Mouse (Mus musculus): Measurements from ENCODE around the gene Psenen.

The Psenen gene

GRCm38 (mm10) chr7:30563117-30563905 lies at the start of gene Psenen, which contains the start of the genes U2af1l4 and Gm49396:
TSS of gene Psenen (minus strand) at chr7:30563627.
TSS of gene U2af1l4 (plus strand) at chr7:30563301.
TSS of gene Gm49396 (plus strand) at chr7:30563344.
- peak; percentile 94 for DNase-seq

- DNase-seq, result no peak
Measured at GRCm38 (mm10) chr7:30612654-30613402, 49.4 kb upstream of the Psenen start, which contains the start of gene Upk1a. TSS of gene Upk1a (minus strand) at chr7:30612847.

DNA sequence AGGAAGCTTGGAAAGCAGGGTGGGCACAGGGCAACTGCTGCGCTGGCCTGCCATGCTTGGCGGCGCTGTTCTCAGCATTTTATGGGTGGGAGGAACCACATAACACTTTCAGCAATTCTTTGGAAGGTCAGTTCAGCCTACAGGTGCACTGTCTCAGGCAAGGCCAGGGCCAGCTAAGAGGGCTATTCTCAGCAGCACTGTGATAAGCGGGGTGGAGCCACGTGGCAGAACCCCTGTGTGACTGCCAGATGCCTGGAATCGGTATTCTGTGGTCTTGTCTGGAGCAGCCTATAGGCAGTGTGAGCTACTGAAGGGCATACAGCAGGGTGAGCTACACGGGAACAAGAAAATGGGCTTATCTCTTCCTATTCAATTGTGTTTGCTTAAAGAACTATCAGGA lies 46.6 kb upstream of the Psenen start:
- DNase-seq, result no peak

DNA sequence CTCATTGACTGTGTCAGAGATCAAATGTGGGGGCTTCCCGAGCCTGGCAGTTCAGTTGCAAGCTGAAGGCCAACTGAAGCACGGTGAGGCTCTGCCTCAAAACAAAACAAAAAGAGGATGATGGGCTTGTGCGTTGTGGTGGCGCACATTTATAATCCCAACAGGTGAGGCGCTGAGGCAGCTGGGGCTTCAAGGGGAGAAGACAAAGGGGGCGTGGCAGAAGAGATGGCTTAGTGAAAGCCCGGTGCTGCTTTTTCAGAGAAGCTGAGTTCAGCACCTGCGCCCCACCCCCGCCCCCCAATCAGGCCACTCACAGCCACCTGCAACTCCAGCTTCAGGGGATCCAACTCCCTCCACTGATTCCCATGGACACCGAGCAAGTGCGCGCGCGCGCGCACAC lies 45.0 kb upstream of the Psenen start:
- DNase-seq, result no peak

DNA sequence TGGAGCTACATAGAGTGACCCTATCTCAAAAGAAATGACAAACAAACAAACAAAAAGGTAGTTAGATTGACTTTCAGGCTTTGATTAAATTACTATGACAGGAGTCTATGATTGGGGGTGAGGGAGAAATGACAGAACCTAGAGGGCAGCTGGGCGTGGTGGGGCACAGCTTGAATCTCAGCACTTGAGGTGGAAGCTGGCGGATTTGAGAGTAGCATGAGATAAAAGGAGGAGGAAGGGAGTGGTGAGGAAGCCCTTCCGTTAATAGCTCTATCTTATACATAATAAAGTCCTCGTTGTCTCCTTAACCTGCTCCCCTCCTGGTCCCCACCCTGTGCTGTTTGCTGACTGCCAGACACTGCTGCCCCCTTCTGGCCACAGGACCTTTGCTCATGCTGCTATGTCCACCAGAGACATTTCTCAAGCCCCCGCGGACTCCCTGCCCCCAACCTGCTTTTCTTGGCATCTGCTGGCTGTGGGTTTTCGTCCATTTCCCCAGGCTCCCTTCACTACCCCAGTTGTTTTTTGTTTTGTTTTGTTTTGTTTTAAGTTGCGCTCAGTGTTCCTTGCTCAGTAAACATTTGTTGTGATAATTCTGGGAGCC lies 44.4 kb upstream of the Psenen start:
- peak; percentile 70 for DNase-seq

DNA sequence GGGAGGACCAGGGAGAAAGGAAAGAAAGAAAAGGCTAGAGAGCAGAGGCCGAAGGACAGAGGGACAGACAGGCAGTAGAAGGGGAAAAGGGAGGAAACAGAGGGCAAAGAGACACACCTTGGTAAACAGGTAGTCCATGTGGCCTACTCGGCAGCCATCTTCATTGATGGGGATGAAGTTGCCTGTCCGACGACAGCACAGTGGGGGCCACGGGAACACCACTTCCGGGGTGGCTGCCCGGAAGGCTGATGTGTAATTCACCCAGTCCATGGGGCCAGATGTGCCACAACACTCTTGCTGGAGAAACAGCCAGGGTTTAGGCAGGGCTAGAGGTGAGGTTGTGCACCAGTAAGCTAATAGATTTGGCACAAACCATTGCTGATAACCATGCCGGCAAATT lies 41.5 kb upstream of the Psenen start:
- DNase-seq, result no peak

GRCm38 (mm10) chr7:30604424-30604823 lies 41.0 kb upstream of the Psenen start:
- DNase-seq, result no peak

DNA sequence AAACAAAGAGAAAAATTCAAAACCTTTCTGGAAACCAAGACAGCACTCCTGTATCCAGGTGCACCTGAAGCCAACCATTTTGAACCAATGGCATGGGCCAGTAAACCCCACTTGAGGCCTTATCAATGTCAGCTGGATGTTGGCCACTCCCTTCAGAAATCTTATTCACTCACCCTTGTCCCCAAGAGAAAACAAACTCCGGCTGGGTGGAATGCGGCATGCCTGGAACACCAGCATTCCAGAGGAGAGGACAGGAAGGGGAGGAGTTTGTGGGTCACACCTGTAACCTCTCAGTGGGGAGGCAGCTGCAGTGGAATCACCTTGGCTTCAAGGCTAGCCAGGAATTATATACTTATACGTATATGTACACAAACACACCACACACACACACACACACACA lies 39.2 kb upstream of the Psenen start:
- no peak for DNase-seq

DNA sequence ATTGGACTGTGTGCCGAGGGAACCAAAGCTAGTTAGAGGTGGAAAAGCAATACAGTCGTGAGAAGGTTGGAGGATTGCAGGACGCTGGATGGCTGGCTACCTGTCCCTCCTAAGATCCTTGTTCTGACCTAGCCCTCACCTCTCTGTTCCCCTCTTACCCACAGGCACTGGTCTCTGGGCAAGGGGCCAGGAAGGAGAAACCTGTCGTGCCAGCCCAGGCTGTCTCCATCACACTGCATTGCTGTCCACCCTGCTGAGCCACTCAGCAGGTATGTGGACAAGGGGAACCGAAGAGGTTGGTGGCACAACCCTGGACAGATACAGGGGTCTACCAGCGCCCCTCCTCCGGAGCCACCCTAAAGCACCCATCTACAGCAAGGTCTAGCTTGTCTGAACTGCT lies 37.2 kb upstream of the Psenen start:
- DNase-seq, result no peak

DNA sequence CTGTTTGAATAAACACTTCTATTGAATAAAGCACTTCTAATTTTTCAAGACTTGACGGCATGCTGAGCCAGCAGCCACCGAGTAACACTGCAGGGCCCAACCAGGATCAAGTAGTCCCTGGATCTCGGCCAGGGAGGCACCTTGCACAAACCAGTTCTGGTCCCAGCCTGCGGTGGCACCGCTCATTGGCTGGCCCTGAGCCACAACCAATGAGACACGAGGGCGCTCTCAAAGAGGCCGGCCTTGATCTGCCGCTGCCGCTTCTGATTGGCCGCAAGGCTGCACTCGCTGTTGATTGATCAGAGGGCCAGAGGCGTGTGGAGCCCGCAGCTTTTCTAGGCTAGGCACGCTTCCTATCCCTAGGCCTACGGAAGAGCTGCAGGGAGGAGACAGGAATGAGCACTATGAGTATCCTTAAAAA lies 36.5 kb upstream of the Psenen start:
- peak; percentile 67 for DNase-seq

- DNase-seq, result no peak
Measured at GRCm38 (mm10) chr7:30598786-30599185, 35.4 kb upstream of the Psenen start, which contains the start of gene Zbtb32. TSS of gene Zbtb32 (minus strand) at chr7:30598909.

- DNase-seq, result no peak
Measured at GRCm38 (mm10) chr7:30596811-30597210, 33.4 kb upstream of the Psenen start.

DNA sequence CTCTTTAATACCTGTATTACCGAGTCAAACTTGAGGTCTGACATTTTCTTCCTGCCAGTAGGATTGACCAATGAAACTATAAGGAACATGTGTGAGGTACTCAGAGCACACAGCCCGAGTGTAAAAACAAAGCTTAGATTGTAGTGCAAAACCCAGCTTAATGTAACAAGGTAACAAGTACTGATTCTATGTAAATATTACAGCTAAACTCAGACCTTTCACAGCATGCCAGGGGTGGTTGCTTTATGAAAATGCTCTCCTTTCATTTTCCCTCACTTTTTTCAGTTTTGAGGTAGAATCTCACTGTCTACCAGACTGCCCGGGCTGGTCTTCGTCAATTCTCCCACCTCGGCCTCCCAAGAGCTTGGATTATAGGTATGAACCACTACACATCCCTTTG lies 32.7 kb upstream of the Psenen start:
- no peak for DNase-seq

DNA sequence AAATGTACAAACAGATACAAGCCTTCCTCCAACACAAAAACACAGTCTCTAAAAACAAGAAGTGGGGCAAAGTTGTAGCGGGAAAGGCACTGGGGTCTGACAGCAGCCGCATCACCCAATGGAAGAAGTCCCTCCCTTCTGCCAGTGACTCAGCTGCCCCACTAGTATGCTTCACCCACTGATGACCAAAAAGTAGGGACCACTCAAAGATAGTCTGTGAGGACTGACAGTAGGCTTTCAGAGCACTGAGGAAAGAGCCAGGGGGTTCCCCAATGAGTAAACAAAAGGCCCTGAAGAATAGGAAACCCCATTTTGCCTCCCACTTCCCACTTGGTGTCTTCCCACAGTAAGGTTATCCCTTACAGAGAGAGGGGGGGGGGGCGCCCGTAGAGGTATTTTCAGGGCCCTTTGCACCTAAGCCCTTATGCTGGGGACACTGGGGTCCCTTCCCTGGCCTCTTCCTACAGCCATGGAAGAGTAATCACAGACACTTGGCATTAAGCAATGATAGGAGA lies 31.1 kb upstream of the Psenen start:
- no peak for DNase-seq

DNA sequence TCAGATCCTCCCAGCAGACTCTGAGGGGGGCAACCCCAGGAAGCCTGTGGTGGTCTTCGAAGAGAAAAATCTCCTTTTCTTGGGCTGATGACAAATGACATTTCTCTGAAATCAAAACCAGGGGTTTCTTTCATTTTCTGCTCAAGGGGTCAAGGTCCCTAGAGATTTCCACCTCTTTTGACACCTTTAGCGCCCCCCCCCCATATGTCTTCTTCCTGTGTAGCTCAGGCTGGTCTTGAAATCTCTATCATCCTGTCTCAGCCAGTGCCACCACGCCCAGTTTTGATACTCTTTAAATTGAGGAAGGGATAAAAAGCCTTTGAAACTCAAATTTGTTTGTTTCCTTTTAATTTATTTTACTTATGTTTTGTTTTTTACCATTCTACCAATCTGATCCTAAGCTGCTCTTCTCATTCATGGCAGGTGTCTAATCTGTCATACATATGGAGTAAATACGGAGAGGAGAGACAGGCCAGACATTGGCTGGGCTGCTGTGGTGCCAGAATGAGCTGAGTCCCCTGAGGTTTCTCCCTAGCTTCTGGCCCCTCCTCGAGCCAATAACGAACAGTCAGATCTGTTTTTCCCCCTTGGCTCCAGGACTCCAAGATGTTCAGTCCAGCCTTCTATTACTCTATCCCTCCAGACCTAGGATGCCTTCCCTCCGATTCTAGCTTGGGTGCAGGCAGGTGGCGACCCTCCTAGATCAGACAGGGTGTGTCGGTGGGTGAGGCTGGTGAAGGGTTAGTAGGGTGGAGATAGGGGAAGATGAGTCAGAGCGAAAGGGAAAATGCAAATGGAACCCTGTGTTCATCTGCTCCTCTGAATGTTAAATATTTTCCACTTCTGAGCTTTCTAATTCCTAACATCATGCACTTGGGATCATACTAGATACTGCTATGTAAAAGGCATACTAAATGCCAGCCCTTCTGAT lies 30.4 kb upstream of the Psenen start:
- no peak for DNase-seq

GRCm38 (mm10) chr7:30592772-30593423 lies 29.5 kb upstream of the Psenen start:
- DNase-seq, result no peak

- no peak for DNase-seq
Measured at GRCm38 (mm10) chr7:30591605-30591951, 28.2 kb upstream of the Psenen start.

DNA sequence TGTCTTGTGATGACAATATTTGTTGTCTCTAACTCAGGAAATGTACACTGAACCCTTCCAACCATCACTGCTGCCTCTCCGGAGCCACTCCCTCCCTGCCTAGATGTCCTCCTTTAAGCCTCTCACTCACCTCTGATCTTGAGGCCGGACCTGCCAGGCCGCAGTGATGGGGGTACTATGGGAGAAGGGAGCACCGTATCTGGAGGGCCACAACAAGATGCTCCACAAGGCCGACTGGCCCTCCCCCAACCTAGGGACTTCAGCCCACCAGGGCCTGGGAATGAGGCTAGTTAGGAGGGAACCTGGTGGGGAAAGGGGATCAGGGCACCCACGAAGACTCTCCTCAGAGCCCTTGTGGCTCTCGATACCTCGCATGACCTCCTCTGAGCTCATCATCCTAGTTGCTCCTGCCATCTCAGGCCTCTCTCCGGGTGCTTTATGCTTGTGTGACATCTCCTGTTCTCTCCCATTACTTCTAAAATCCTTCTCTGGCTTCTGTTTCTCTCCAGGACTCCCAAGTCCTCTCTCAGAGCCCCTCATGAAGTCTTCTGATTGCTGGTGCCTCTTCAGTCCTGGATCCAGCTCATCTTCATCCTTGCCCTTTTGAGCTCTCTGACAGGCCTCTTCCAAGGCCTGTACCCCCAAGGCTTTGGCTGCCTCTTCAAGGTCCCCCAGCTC lies 27.6 kb upstream of the Psenen start:
- DNase-seq, result no peak

DNA sequence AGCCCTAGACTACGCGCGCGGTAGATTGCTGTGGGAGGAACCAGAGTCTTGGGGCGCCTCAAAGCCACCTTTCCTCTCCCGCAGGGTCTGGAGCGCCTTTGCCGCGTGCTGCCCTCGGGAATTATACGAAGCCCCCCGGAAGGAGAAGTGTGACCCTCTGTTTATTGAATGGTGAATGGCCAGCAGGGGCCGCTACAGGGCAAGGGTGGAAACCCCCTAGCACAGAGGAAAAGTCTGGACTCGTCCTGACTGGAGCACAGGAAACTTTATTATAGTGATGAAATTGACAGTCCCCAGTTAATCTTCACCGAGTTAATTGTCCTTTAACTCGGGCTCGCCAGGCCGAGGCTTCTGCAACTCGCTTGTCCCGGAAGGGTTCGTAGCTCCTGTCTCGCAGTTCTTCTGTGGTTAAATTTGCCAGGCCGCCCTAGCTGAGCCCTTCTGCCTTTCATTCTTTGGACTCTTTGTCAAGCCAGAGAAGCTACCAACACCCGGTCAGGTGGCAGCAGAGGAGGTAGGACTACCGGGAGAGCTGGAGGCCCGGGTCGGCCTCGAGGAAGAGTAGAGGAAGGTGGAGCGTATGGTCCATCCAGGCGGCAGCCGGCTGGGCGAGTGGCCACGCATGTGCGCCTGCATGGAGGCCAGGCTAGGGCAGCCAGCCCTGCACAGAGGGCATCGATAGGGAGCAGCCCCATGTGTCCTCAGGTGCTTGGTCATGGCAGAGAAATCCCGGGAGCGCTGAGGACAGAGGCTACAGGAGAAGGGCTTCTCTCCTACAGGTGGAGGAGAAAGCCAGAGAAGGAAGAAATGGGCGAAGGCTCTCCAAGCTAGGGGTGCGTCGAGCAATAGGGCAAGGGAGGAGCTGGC lies 26.2 kb upstream of the Psenen start:
- DNase-seq, result peak; percentile 86

All from thymus, postnatal 25 days (tissue).